Mouse (Mus musculus) T-helper 17 cell (primary cell): ENCODE measurements around the gene Efna4.

ENCODE experiments used
- in situ Hi-C, 2 experiments: fragments of 300-600 bp; cut with MboI, MseI; formaldehyde crosslinking; loops; 1 replicate in 1 of 2; 2 replicates in 1 of 2; pipeline ENCODE4 v1.15.1; 2025; ENCODE audit warnings: high pct_unique_total_duplicates in 2 of 2

Efna4 gene

GRCm38 (mm10) chr3:89337721-89338578 is at the start of gene Efna4:
TSS of gene Efna4 (minus strand) at chr3:89338028.
- in situ Hi-C loops = no loop called here

- in situ Hi-C loops = no loop called here
Observed at GRCm38 (mm10) chr3:89386438-89387420, 48.9 kb upstream of the Efna4 start.

GRCm38 (mm10) chr3:89385451-89385850 is 47.6 kb upstream of the Efna4 start:
- in situ Hi-C loops = no loop called here

GRCm38 (mm10) chr3:89384331-89385076 is 46.7 kb upstream of the Efna4 start:
- in situ Hi-C loops = no loop called here

GRCm38 (mm10) chr3:89383651-89384255 is 45.9 kb upstream of the Efna4 start:
- in situ Hi-C loops = no loop called here

GRCm38 (mm10) chr3:89382950-89383349 is 45.1 kb upstream of the Efna4 start:
- in situ Hi-C loops = no loop called here

GRCm38 (mm10) chr3:89382033-89382882 is 44.4 kb upstream of the Efna4 start:
- in situ Hi-C loops = no loop called here

GRCm38 (mm10) chr3:89381233-89381632 is 43.4 kb upstream of the Efna4 start:
- in situ Hi-C loops = no loop called here

GRCm38 (mm10) chr3:89380711-89381110 is 42.9 kb upstream of the Efna4 start:
- in situ Hi-C loops = no loop called here

GRCm38 (mm10) chr3:89380291-89380690 is 42.5 kb upstream of the Efna4 start:
- in situ Hi-C loops = no loop called here

GRCm38 (mm10) chr3:89379388-89380131 is 41.7 kb upstream of the Efna4 start:
- in situ Hi-C loops = no loop called here

GRCm38 (mm10) chr3:89378394-89379067 is 40.7 kb upstream of the Efna4 start:
- in situ Hi-C loops = no loop called here

GRCm38 (mm10) chr3:89377831-89378230 is 40.0 kb upstream of the Efna4 start:
- in situ Hi-C loops = no loop called here

GRCm38 (mm10) chr3:89373581-89374231 is 35.9 kb upstream of the Efna4 start:
- in situ Hi-C loops = no loop called here

- in situ Hi-C loops = no loop called here
Observed at GRCm38 (mm10) chr3:89367338-89367737, 29.5 kb upstream of the Efna4 start.

GRCm38 (mm10) chr3:89365486-89366414 is 27.9 kb upstream of the Efna4 start:
- in situ Hi-C loops = no loop called here

GRCm38 (mm10) chr3:89365153-89365485 is 27.3 kb upstream of the Efna4 start, which contains the start of gene Dcst1:
TSS of gene Dcst1 (minus strand) at chr3:89365253.
- in situ Hi-C loops = no loop called here
